Mouse (Mus musculus) bone marrow macrophage, adult 2 months (primary cell): ENCODE measurements around the gene Rbks.

Experiments used
- CTCF ChIP-seq: IDR thresholded peaks from 2 replicates; pipeline ENCODE4 v1.5.1; 2012; ENCODE audit warnings: low read depth, mild to moderate bottlenecking, low read length, moderate library complexity
- POLR2A ChIP-seq: IDR thresholded peaks from 2 replicates; pipeline ENCODE4 v1.6.1; 2012; ENCODE audit warnings: mild to moderate bottlenecking, low read depth, low read length, borderline replicate concordance

DNA sequence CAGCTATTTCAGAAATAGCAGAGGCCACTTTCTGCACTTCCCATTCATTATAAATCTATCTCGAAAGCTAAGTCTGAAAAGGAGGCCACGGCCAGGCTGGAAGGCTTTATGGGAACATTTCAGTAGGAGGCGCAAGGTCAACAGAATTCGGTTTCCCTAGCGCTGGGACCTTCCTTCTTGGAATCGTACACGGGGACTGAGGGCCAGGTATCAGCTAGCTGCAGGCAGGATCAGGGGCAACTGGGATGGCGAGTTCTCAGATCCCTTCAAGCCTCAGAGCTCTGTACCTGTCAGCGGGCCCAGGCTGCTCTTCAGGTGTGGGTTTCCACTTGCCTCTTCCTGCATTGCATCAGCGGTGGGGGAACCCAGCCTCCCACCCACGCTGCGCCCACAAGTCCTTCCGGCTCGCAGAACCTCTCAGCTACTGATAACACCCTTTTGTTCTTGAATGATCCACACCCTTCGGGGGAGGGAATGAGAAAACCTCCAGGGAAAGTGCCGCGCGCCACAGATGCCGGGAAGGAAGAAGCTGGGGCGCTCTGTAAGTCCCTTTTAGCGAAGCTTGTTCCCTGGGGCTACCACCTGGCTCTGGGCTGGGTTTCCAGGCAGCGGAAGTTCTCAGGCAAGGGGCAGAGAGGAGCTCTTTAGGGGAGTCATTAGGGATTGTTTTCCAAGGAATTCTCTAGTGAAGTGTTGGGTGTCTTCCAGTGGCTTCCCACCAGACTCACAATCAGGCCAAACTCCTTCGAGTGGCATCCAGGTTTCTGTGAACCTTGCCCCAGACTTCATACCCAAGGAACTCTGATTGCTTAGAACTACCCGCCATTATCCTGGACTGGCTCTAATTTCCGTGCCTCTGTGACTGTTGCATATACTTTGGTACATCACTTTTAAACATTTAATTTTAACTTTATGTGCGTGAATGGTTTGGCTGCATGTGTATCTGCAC is 100.7 kb downstream of the Rbks start, which contains the start of gene Mrpl33:
- no peak for TF ChIP-seq POLR2A
- 0 out of 2 replicates have a peak, but pooled peaks have one; percentile 11 for TF ChIP-seq CTCF
